Mouse (Mus musculus) lung, postnatal 36 days (tissue): ENCODE results near the gene Cfh.
A peak's percentile ranks its signal among the peaks of the same experiment; 100 is the strongest.
"Not testable (repeated sequence)": the region's sequence is repeated elsewhere in the genome, so short reads cannot be mapped to it uniquely, and the experiment has no call there.

Experiments used
- DNase-seq: peaks from one replicate; pipeline ENCODE4 v3.0.0; 2022; ENCODE audit warnings: mixed read lengths

Gene Cfh

DNA sequence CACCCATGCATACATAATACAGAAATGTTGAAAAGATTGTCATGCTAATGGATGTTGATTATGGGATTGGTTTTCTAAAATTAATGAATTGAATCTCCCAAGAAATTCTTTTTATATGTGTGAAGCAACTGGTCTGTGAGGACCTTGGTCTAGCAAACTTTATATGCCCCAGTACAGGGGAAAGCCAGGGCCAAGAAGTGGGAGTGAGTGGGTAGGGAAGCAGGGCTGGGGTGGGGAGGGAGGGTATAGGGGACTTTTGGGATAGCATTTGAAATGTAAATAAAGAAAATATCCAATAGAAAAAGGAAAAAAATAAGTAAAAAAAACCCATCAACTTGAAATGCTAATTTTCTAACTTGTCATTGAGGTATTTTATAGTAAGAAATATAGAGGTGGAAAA is at the start of gene Cfh:
TSS of gene Cfh (minus strand) at position 101 of the 400 bp plus-strand sequence.
- not testable (repeated sequence) for DNase-seq

GRCm38 (mm10) chr1:140226673-140227072 is 43.1 kb upstream of the Cfh start:
- DNase-seq, result no peak

DNA sequence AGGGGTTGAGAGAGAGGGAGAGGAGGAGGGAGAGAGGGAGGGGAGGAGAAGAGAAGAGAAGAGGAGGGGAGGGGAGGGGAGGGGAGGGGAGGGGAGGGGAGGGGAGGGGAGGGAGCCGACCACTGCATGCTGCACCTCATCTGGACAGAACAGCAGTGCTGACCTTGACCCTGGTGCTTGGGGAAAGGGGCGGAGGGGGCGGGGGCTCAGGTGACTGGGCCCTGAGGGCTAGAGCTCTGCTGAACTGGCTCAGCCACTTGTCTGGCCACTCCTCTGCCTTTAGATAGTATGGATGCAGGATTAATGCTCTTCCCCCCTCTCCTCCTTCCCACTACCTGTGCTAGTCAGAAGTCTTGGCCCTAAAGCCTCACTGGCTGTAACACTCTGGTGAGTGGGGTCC is 41.7 kb upstream of the Cfh start:
- DNase-seq, result no peak

DNA sequence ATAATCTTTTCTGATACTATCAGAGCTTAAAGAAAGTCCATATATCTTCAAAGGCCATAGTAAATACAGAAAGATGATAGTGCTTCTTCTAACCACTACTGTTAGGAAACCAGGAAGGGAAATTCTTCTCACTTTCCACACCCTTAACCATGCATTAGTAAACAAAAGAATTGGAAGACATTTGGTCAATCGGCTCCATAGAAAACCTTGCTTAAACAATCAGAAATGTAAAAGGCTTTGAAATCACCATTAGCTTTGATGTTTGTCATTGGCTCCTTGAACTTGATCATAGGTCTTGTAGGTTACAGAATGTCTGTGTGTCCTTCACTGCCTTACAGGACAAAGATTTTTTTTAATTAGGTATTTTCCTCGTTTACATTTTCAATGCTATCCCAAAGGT is 21.8 kb upstream of the Cfh start:
- no peak for DNase-seq

DNA sequence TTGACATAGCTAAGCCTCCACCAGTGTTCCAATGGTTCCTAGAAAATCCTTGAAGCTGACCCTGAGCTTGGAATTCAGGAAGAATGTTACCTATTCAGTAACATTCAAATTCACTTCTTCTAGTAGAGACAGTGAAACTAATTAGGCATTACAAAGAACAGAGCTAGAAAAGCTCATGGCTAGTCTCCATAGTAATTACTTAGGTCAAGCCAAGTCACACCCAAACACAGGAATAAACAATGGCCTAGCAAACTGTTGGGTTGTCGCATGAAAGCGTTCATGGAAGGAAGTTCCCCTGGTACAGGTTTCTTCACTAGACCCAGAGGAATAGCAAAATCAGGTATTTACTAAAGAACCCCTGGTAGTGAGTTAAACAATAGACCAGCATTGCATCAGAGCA is 4.9 kb upstream of the Cfh start:
- not testable (repeated sequence) for DNase-seq

- peak; percentile 75 for DNase-seq
Measured at GRCm38 (mm10) chr1:140183208-140183607, 356 bp downstream of the Cfh start.

GRCm38 (mm10) chr1:140180125-140180524 is 3.4 kb downstream of the Cfh start:
- no peak for DNase-seq

DNA sequence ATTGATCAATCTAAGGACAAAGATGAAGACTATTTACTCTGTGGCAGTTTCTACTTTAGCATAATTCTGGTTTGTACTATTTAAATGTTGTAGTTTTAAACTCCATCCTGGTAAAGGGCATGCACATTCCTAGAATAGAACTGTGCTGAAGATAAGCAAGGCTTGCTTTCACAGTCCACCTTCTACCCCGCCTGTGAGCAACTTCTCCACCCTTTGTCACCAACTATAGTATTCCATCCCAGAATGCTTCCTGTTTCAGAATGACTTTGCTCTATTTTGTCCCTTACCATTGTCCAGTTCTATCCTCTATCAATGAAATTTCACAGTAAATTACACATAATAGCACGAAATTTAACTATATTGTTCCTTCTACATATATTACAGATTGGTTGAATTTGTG is 8.1 kb downstream of the Cfh start:
- no peak for DNase-seq

DNA sequence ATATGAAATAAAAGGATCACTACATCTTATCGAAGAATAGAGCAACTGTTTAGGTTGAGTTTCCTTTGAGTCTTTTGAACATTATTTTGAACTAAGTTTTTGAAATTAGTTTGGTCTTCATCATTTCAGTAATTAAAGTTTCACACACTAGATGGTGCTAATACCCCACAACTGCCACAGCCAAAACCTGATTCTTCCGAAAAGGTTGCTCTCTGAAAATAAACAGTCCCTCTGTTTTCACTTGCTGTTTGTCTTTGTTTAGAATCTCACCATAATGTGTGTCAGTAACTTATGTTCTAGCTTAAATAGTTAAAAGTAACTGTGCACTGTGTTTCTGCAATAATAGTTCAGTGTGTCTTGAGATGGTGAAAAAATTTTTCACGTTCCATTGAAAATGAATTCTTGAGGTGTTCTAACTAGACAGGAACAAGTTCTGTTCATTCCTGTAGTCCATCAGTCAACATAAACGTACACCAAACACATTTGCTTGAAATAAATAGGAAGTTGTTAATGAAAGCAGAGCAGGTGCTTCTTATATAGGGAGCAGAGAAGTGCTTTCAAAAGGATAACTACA is 11.9 kb downstream of the Cfh start:
- DNase-seq, result no peak

DNA sequence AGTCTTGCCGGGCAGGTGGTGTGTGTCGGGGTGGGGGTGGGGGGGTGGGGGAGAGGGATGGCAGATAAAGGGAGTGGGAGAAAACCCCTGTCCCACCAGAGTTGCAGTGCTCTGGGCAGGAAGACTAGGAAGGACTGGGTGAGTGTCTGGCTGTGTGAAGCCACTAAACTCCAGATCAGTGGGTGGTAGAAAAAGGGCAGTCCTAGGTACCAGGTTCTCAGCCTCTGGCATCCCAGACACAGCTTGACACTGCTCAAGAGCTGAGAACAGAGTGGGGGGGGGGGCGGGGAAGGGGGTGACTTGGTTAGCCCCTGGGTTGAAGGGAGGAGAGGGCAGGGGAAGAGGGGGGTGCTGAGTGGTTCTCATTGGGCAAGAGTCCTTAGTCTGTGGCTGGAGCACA is 24.6 kb downstream of the Cfh start:
- DNase-seq, result no peak

GRCm38 (mm10) chr1:140069471-140069870 is 114.1 kb downstream of the Cfh start:
- DNase-seq, result no peak
